Mouse (Mus musculus): Measurements from ENCODE around the gene Ntf5. TPM values are rescaled to one million over a fixed set of nuclear protein-coding genes. Genes with fewer than 3 reads are reported as not detected.

Gene Ntf5
- polyA plus RNA-seq (2014; fragmentation: Nextera tagmentation; extraction: Ambion mirVana): 0.99 and 1.2 TPM in 2 replicates

DNA sequence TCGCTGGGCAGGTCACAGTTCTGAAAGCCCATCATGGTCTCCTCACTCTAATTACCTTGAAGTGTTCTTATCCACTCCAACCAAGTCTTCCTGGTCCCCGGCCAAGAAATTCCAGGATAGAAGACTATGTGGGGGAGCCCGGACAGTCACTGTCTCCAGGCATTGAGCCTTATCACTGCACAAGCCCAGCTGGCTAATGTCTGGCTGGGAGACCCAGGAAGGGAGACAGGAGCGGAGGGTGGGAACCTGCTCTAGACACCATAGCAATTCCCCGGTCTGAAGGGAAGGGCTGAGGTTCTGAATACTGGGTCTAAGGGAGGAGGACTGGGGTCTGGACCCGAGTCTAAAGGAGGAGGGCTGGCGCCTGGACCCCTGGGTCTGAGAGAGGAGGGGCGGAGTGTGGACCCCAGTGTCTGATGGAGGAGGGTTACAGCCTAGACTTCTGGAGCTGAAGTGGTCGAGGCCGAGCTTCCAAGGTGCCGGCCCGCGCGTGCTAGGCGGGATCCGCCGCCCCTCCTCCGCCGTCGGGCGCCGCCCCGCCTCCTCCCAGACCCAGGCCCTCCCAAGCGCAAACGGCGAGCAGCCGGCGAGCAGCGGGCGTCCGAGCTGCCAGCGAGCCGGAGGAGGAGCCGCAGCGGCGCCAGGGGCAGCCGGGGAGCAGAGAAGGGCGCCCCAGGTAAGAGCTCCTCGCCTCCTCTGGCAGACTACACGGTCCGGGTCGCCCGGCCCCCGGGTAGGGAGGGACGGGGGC is at the start of gene Ntf5:
TSS of gene Ntf5 (plus strand) at position 583 of the 751 bp plus-strand sequence.
- Histone ChIP-seq H3K4me1 (replicated peaks; ENCODE audit: control insufficient read depth, insufficient read depth, low read length) (no peaks in the 10 kb centered on the region; the same call in 1 of the 2 replicates), H3K27ac (ENCODE audit: low read depth, low read length) (no peak within 1 kb of the TSS), H3K27me3 (ENCODE audit: control insufficient read depth, insufficient read depth, low read length) (peaks cover 91% of the 10 kb centered on the region), H3K4me2 (replicated peaks; ENCODE audit: low read depth, low read length) (peak within 1 kb of the TSS; percentile 83), H3K4me3 (ENCODE audit: low read depth, low read length) (peak within 1 kb of the TSS; percentile 44), H3K9me3 (ENCODE audit: control insufficient read depth, low read length) (no peaks in the 10 kb centered on the region), H3K36me3 (ENCODE audit: control insufficient read depth, insufficient read depth, low read length) (no peaks in the 10 kb centered on the region), H3K9ac (ENCODE audit: low read depth, low read length) (peak within 1 kb of the TSS; percentile 44; the same call in 1 of the 2 replicates)
- 4% methylated on average over 44 of the region's 45 CpGs for WGBS
- peak; percentile 58; the same call in 1 of the 2 replicates for ATAC-seq (ENCODE audit: low FRiP score)
- DNase-seq (ENCODE audit: low spot score): peak; percentile 66

- Histone ChIP-seq H3K27ac (ENCODE audit: low read depth, low read length) (no peak overlapping the region), H3K9ac (ENCODE audit: low read depth, low read length) (no peak overlapping the region), H3K4me3 (ENCODE audit: low read depth, low read length) (no peak overlapping the region), H3K36me3 (ENCODE audit: control insufficient read depth, insufficient read depth, low read length) (no peaks in the 10 kb centered on the region), H3K4me2 (replicated peaks; ENCODE audit: low read depth, low read length) (no peak overlapping the region), H3K9me3 (ENCODE audit: control insufficient read depth, low read length) (no peaks in the 10 kb centered on the region), H3K4me1 (replicated peaks; ENCODE audit: control insufficient read depth, insufficient read depth, low read length) (peaks cover 9% of the 10 kb centered on the region; the same call in 1 of the 2 replicates), H3K27me3 (ENCODE audit: control insufficient read depth, insufficient read depth, low read length) (peaks cover 28% of the 10 kb centered on the region)
- DNase-seq (ENCODE audit: low spot score) (no peak), ATAC-seq (ENCODE audit: low FRiP score) (no peak)
- WGBS: 94% methylated on average over 2 of the region's 2 CpGs
Observed at GRCm38 (mm10) chr7:45363983-45364382, 49.5 kb upstream of the Ntf5 start.

GRCm38 (mm10) chr7:45365742-45366651 is 47.5 kb upstream of the Ntf5 start:
- 3% methylated on average over 34 of the region's 35 CpGs for WGBS

DNA sequence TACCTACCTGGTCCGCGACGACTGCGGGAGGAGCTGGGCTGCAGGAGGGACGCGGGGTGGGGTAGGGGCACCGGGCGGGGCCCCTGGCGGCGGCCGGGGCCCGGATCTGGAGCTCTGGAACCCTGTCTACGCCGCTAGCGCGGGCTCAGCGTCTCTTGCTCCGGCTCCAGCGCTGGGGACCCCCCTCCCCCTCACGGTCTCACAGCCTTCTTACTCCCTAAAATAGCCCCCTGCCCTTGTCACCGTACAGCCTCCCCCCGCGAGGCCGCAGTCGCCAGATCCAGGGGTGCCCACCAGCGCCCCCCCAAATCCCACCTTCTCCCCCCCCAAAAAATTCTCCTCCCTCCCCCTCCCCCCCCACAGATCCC is 46.9 kb upstream of the Ntf5 start, which contains the start of gene Ppfia3:
TSS of gene Ppfia3 (minus strand) at position 368 of the 368 bp plus-strand sequence.
- Histone ChIP-seq H3K9me3 (ENCODE audit: control insufficient read depth, low read length) (no peaks in the 10 kb centered on the region), H3K4me2 (replicated peaks; ENCODE audit: low read depth, low read length) (peak within 1 kb of the TSS; percentile 80), H3K4me3 (ENCODE audit: low read depth, low read length) (peak within 1 kb of the TSS; percentile 71), H3K9ac (ENCODE audit: low read depth, low read length) (peak within 1 kb of the TSS; percentile 69), H3K27me3 (ENCODE audit: control insufficient read depth, insufficient read depth, low read length) (peaks cover 38% of the 10 kb centered on the region), H3K27ac (ENCODE audit: low read depth, low read length) (peak within 1 kb of the TSS; percentile 67), H3K4me1 (replicated peaks; ENCODE audit: control insufficient read depth, insufficient read depth, low read length) (peaks cover 15% of the 10 kb centered on the region; the same call in 1 of the 2 replicates), H3K36me3 (ENCODE audit: control insufficient read depth, insufficient read depth, low read length) (no peaks in the 10 kb centered on the region)
- DNase-seq (ENCODE audit: low spot score) (no peak), ATAC-seq (ENCODE audit: low FRiP score) (peak; percentile 56)
- WGBS: 1% methylated on average over 20 of the region's 26 CpGs

More at GRCm38 (mm10) chr7:45365742-45366651, 47.5 kb upstream of the Ntf5 start:
- H3K9me3 ChIP-seq (ENCODE audit: control insufficient read depth, low read length): no peaks in the 10 kb centered on the region
- no peak for ATAC-seq (ENCODE audit: low FRiP score)
- no peak overlapping the region for H3K27ac ChIP-seq (ENCODE audit: low read depth, low read length)
- H3K36me3 ChIP-seq (ENCODE audit: control insufficient read depth, insufficient read depth, low read length): no peaks in the 10 kb centered on the region
- H3K4me2 ChIP-seq (replicated peaks; ENCODE audit: low read depth, low read length): peak overlapping the region; percentile 69
- peaks cover 38% of the 10 kb centered on the region for H3K27me3 ChIP-seq (ENCODE audit: control insufficient read depth, insufficient read depth, low read length)
- peak overlapping the region; percentile 71 for H3K4me3 ChIP-seq (ENCODE audit: low read depth, low read length)
- peak overlapping the region; percentile 69 for H3K9ac ChIP-seq (ENCODE audit: low read depth, low read length)
- DNase-seq (ENCODE audit: low spot score): peak; percentile 62
- H3K4me1 ChIP-seq (replicated peaks; ENCODE audit: control insufficient read depth, insufficient read depth, low read length): peaks cover 15% of the 10 kb centered on the region; the same call in 1 of the 2 replicates

DNA sequence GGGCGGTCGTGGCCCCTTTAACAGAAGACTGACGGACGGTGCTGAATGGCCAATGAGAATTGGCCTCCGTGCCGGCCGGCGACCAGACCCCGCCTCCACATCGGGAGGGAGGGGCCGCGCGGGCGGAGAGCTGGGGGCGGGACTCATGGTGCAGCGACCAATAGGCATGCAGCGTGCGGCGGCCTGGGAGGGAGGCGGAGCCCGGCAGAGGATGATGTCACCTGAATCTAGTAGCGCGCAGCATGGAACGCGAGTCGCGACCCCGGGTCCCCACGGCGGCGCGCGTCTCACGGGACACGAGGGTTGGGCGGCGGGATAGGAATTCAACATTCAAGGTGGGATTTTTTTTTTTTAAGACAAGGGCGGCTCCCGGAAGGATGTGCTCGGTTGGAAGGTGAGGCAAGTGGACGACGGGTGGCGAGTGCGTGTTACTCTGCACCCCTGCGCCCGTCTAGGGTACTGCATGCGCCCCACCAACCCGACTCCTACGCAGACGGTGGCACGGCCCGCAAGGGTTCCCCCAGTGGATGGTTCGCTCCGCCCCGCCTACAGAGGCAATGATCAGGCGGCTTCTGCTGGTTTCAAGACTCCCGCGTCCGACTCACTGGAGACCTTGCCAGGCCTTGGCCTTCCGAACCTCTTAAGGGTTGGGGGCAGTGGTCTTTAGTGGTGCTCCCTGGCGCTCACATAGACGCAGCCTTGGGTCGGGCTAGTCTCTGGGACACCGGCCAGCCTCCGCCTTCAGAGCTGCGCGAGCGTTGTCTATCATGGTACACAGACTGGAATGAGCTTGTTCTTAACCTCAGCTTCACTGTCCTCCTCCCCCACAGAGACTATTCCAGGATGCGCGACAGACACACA is 46.2 kb upstream of the Ntf5 start:
- peak overlapping the region; percentile 69 for H3K9ac ChIP-seq (ENCODE audit: low read depth, low read length)
- peak overlapping the region; percentile 67 for H3K27ac ChIP-seq (ENCODE audit: low read depth, low read length)
- H3K4me2 ChIP-seq (replicated peaks; ENCODE audit: low read depth, low read length): peak overlapping the region; percentile 80
- peak; percentile 96 for DNase-seq (ENCODE audit: low spot score)
- H3K9me3 ChIP-seq (ENCODE audit: control insufficient read depth, low read length): no peaks in the 10 kb centered on the region
- H3K4me1 ChIP-seq (replicated peaks; ENCODE audit: control insufficient read depth, insufficient read depth, low read length): peaks cover 13% of the 10 kb centered on the region; the same call in 1 of the 2 replicates
- peak; percentile 89 for ATAC-seq (ENCODE audit: low FRiP score)
- H3K36me3 ChIP-seq (ENCODE audit: control insufficient read depth, insufficient read depth, low read length): no peaks in the 10 kb centered on the region
- under 1% methylated on average over 69 of the region's 70 CpGs for WGBS
- H3K4me3 ChIP-seq (ENCODE audit: low read depth, low read length): peak overlapping the region; percentile 71
- peaks cover 32% of the 10 kb centered on the region for H3K27me3 ChIP-seq (ENCODE audit: control insufficient read depth, insufficient read depth, low read length)

- peaks cover 26% of the 10 kb centered on the region for H3K27me3 ChIP-seq (ENCODE audit: control insufficient read depth, insufficient read depth, low read length)
- ATAC-seq (ENCODE audit: low FRiP score) (no peak), DNase-seq (ENCODE audit: low spot score) (no peak)
Observed at GRCm38 (mm10) chr7:45368178-45368577, 45.3 kb upstream of the Ntf5 start.

DNA sequence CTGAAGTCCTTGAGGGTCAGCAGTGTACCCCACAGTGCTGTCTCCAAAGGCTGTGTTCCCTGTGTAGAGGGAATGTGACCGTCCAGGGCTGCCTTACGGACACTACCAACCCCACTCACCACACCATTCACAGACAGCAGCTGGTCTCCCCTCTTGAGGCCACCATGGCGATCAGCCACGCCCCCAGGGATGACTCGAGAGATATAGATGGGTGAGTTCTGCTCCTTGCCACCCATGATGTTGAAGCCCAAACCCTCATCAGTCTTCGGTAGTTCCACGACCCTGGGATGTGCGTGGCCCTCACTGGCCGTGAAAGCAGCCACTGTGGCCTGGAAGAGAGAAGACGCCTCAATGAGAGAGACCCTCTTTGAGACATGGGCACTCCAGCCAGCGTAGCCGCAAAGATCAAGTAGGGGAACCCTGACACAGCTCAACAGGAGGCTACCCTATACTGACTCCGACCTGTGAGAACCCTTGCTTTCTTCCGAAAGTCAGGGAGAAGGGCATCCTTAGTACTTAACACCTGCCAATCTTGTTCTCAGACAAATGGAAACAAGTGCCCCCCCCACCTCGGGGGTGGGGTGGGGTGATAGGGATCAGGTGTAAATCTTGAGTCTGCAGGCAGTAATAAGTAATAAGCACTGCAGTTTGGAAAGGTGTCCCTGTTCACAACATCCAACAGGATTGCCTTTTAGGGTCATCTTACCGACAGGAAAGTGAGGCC is 44.3 kb upstream of the Ntf5 start:
- Histone ChIP-seq H3K27me3 (ENCODE audit: control insufficient read depth, insufficient read depth, low read length) (peaks cover 20% of the 10 kb centered on the region), H3K9me3 (ENCODE audit: control insufficient read depth, low read length) (no peaks in the 10 kb centered on the region), H3K4me2 (replicated peaks; ENCODE audit: low read depth, low read length) (peak overlapping the region; percentile 80; the same call in 1 of the 2 replicates), H3K27ac (ENCODE audit: low read depth, low read length) (no peak overlapping the region), H3K9ac (ENCODE audit: low read depth, low read length) (no peak overlapping the region), H3K4me3 (ENCODE audit: low read depth, low read length) (no peak overlapping the region), H3K36me3 (ENCODE audit: control insufficient read depth, insufficient read depth, low read length) (no peaks in the 10 kb centered on the region), H3K4me1 (replicated peaks; ENCODE audit: control insufficient read depth, insufficient read depth, low read length) (peaks cover 13% of the 10 kb centered on the region; the same call in 1 of the 2 replicates)
- 73% methylated on average over 16 of the region's 16 CpGs for WGBS
- DNase-seq (ENCODE audit: low spot score): no peak
- no peak for ATAC-seq (ENCODE audit: low FRiP score)

More at GRCm38 (mm10) chr7:45368178-45368577, 45.3 kb upstream of the Ntf5 start:
- Histone ChIP-seq H3K9ac (ENCODE audit: low read depth, low read length) (peak overlapping the region; percentile 68; the same call in 1 of the 2 replicates), H3K4me3 (ENCODE audit: low read depth, low read length) (peak overlapping the region; percentile 71; the same call in 1 of the 2 replicates), H3K4me2 (replicated peaks; ENCODE audit: low read depth, low read length) (peak overlapping the region; percentile 80), H3K27ac (ENCODE audit: low read depth, low read length) (no peak overlapping the region), H3K9me3 (ENCODE audit: control insufficient read depth, low read length) (no peaks in the 10 kb centered on the region), H3K4me1 (replicated peaks; ENCODE audit: control insufficient read depth, insufficient read depth, low read length) (peaks cover 13% of the 10 kb centered on the region; the same call in 1 of the 2 replicates), H3K36me3 (ENCODE audit: control insufficient read depth, insufficient read depth, low read length) (no peaks in the 10 kb centered on the region)
- WGBS: 79% methylated on average over 15 of the region's 15 CpGs
